Mouse (Mus musculus) ZHBTc4 (cell line): ENCODE data around the gene Slc36a3.

ENCODE experiments used
- DNase-seq: peaks from one replicate; pipeline ENCODE4 v3.0.0-alpha.2; 2011; ENCODE audit warnings: low read depth, low spot score

The Slc36a3 gene

GRCm38 (mm10) chr11:55151608-55152007, at the start of gene Slc36a3:
Slc36a3 (minus strand) TSS chr11:55151708.
- DNase-seq, result no peak

GRCm38 (mm10) chr11:55197740-55198510, 46.4 kb upstream of the Slc36a3 start:
- no peak for DNase-seq

- DNase-seq, result no peak
Measured at GRCm38 (mm10) chr11:55197086-55197485, 45.6 kb upstream of the Slc36a3 start.

GRCm38 (mm10) chr11:55190216-55190615, 38.7 kb upstream of the Slc36a3 start:
- DNase-seq, result no peak

- DNase-seq, result no peak
Measured at GRCm38 (mm10) chr11:55187777-55188176, 36.3 kb upstream of the Slc36a3 start.

- DNase-seq, result no peak
Measured at GRCm38 (mm10) chr11:55187292-55187691, 35.8 kb upstream of the Slc36a3 start.

GRCm38 (mm10) chr11:55184733-55185291, 33.3 kb upstream of the Slc36a3 start, which contains the start of gene Slc36a2:
Slc36a2 (minus strand) TSS chr11:55185077.
- peak; percentile 33 for DNase-seq

GRCm38 (mm10) chr11:55184246-55184645, 32.7 kb upstream of the Slc36a3 start:
- no peak for DNase-seq

- no peak for DNase-seq
Measured at GRCm38 (mm10) chr11:55183124-55183523, 31.6 kb upstream of the Slc36a3 start.

GRCm38 (mm10) chr11:55179856-55180255, 28.3 kb upstream of the Slc36a3 start:
- DNase-seq, result no peak

GRCm38 (mm10) chr11:55178830-55179229, 27.3 kb upstream of the Slc36a3 start:
- DNase-seq, result no peak

GRCm38 (mm10) chr11:55170501-55170900, 19.0 kb upstream of the Slc36a3 start:
- no peak for DNase-seq

- no peak for DNase-seq
Measured at GRCm38 (mm10) chr11:55168914-55169313, 17.4 kb upstream of the Slc36a3 start.

GRCm38 (mm10) chr11:55168504-55168903, 17.0 kb upstream of the Slc36a3 start:
- DNase-seq, result no peak

- no peak for DNase-seq
Measured at GRCm38 (mm10) chr11:55165748-55166147, 14.2 kb upstream of the Slc36a3 start.

GRCm38 (mm10) chr11:55164723-55165122, 13.2 kb upstream of the Slc36a3 start:
- DNase-seq, result peak; percentile 87

- DNase-seq, result peak; percentile 92
Measured at GRCm38 (mm10) chr11:55162670-55163069, 11.2 kb upstream of the Slc36a3 start.

GRCm38 (mm10) chr11:55158785-55159359, 7.4 kb upstream of the Slc36a3 start:
- DNase-seq, result peak; percentile 88

GRCm38 (mm10) chr11:55155070-55155421, 3.5 kb upstream of the Slc36a3 start:
- DNase-seq, result no peak

GRCm38 (mm10) chr11:55154398-55155069, 3.0 kb upstream of the Slc36a3 start:
- no peak for DNase-seq

GRCm38 (mm10) chr11:55148461-55148860, 3.0 kb downstream of the Slc36a3 start:
- no peak for DNase-seq

GRCm38 (mm10) chr11:55147423-55147822, 4.1 kb downstream of the Slc36a3 start:
- no peak for DNase-seq
